Mouse (Mus musculus): ENCODE measurements at regions not wholly inside any gene's neighbourhood (a gene's known extent, or its start where the extent isn't known, plus 50 kb on each side); places are given as distances from the start of the nearest gene placed in this dataset.

DNA sequence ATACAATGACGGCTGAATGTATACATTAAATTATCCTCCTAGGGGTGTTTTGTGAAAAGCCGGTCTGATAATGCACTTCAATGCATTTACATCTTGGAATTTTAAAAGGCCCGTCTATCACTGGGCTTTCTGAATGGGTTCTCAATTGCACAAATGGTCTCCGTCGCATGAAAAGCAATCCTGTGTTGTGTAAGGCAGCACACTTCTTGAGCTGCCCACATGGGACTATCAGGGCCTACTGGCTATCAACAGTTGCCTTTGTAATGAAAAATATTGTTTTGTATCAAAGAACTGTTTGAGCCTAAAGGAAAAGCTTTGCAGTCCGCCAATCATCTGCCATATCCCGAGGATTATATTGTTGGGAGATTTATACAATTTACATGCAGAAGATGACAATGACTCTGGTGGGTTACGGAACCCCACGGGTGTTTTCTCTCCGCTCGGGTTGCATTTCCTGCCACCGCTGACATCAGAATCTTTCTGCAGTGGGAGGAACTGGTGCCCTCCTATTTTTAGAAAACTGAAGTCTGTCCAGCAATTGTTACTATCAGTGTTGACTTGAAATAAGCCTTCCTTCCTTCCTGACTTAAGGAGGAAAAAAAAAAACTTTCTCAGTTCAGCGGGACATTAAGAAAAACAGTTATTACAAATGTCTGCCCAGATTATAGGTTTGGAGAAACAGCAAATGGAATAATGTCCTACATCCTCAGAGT lies 118.7 kb downstream of the Tmem26 start:
- peaks cover 12% of the 10 kb centered on the region; the same call in 1 of the 2 replicates for H3K4me1 ChIP-seq (replicated peaks)
- H3K9me3 ChIP-seq, result no peaks in the 10 kb centered on the region; the same call in 1 of the 2 replicates
- no peaks in the 10 kb centered on the region for H3K36me3 ChIP-seq
- no peak for DNase-seq (ENCODE audit: low spot score)
- H3K27ac ChIP-seq, result peak overlapping the region; percentile 29
- no peaks in the 10 kb centered on the region for H3K27me3 ChIP-seq (ENCODE audit: insufficient read depth, poor library complexity, severe bottlenecking)
- H3K4me3 ChIP-seq, result no peak overlapping the region
- WGBS, result 64% methylated on average over 13 of the region's 13 CpGs

DNA sequence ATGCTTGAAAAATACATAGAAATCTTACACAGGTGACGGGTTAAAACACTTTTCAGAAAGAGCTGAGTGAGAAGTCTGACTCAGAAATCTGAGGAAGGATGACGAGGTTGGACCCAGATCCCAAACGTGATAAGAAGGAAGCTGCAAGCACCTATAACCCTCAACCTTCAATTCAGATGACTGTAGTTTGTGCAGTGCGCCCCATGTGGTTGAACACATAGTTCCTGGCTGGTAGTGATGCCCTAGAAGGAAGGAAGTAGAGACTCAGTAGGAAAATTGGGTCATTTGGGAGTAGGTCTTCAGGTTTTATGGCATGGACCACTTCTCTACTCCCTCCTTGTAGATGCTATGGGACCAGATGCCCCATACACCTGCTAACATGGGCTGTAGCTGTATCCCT lies 120.6 kb downstream of the Tmem26 start:
- WGBS, result 83% methylated on average over 4 of the region's 4 CpGs
- no peak for DNase-seq (ENCODE audit: low spot score)

DNA sequence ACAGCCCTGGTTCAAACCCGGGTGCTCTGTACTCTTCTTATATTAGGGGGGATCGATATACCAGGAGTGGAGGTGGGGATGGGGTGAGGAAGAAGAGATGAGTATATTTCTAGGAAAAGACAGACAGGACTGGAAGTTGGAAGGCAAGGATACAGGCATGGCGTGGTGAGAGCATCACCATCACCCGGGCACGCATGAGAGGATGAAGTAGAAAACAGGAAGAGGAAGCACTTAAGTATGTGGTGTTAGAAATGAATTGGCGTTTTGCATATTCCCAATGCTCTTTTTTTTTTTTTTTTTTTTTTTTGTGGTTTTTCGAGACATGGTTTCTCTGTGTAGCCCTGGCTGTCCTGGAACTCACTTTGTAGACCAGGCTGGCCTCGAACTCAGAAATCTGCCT lies 121.2 kb downstream of the Tmem26 start:
- H3K9me3 ChIP-seq, result no peaks in the 10 kb centered on the region
- H3K27me3 ChIP-seq (ENCODE audit: insufficient read depth, poor library complexity, severe bottlenecking), result no peaks in the 10 kb centered on the region
- H3K27ac ChIP-seq, result no peak overlapping the region
- peaks cover 12% of the 10 kb centered on the region; the same call in 1 of the 2 replicates for H3K4me1 ChIP-seq (replicated peaks)
- no peaks in the 10 kb centered on the region for H3K36me3 ChIP-seq
- H3K4me3 ChIP-seq, result no peak overlapping the region
- 94% methylated on average over 8 of the region's 8 CpGs for WGBS
- no peak for DNase-seq (ENCODE audit: low spot score)

More for the DNA sequence above, 120.6 kb downstream of the Tmem26 start:
- H3K27me3 ChIP-seq (ENCODE audit: insufficient read depth, poor library complexity, severe bottlenecking), result no peaks in the 10 kb centered on the region
- H3K9me3 ChIP-seq, result no peaks in the 10 kb centered on the region
- peaks cover 12% of the 10 kb centered on the region; the same call in 1 of the 2 replicates for H3K4me1 ChIP-seq (replicated peaks)
- no peak overlapping the region for H3K27ac ChIP-seq
- H3K4me3 ChIP-seq, result no peak overlapping the region
- no peaks in the 10 kb centered on the region for H3K36me3 ChIP-seq

DNA sequence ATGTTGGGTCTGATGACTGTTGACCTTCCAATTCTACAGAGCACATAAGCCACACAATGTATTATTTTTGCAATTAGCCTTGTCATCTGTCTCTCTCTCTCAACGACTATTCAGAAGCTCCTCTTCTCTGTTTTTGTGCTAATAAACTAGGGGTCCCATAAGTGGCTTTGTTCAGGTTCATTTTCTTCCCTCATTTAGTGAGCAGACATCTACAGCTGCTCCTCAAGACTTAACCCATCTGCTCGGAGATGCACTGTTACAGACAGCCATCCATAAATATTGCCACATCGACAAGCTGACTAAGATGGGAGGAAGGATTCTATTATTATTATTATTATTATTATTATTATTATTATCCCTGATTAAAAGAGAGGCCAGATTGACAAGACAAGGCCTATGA lies 127.7 kb downstream of the Tmem26 start:
- H3K36me3 ChIP-seq, result no peaks in the 10 kb centered on the region
- WGBS, result 82% methylated on average over 3 of the region's 3 CpGs
- no peaks in the 10 kb centered on the region for H3K9me3 ChIP-seq

DNA sequence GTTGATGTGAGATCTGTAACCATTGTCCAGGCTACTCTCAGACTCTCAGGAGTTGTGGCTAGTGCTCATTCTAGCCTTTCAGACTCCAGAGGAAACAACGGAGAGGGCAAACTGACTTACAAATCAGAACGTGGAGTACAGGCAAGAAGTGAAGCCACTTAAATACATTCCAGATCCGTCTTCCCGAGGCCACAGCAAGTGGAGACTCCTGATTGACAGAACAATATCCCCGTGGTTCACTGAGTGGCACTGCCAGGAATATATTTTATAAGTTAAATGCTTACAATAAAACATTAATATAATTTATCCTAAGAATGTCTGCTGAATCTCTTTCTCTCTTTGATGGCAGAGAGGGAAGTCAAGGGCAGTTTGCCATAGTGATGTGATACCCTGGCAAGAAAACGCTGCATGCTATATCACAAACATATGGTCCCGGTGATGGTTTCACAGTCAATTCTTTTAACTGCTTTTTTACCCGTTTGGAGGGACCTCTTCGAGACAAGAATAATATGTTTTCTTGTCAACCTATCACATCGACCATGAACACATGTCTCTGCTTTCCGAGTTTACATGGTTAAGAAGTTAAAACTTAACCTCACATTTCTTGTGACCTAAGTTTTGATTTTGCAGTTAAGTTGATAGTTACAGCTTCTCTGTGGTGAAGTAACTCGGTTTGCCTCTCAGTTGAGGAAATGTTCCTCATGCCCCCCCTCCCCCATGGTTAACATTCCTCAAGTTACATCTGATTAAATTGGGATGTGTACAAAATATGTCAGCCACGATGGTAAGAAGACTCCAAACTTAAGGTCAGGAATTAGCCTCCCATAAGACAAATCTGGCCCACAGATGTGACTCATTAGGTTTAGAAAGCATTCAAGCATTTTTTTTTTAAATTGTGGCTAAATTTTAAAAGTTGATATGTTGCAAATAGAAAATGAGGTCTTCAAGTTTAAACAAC lies 132.8 kb downstream of the Tmem26 start:
- Histone ChIP-seq H3K4me1 (replicated peaks) (peaks cover 7% of the 10 kb centered on the region), H3K27me3 (ENCODE audit: insufficient read depth, poor library complexity, severe bottlenecking) (no peaks in the 10 kb centered on the region), H3K9me3 (no peaks in the 10 kb centered on the region), H3K36me3 (no peaks in the 10 kb centered on the region), H3K27ac (peak overlapping the region; percentile 66; the same call in 1 of the 2 replicates), H3K4me3 (no peak overlapping the region)
- no peak for DNase-seq (ENCODE audit: low spot score)
- WGBS, result 63% methylated on average over 13 of the region's 13 CpGs

More for the DNA sequence above, 127.7 kb downstream of the Tmem26 start:
- Histone ChIP-seq H3K27ac (no peak overlapping the region), H3K4me3 (no peak overlapping the region), H3K4me1 (replicated peaks) (peaks cover 7% of the 10 kb centered on the region), H3K27me3 (ENCODE audit: insufficient read depth, poor library complexity, severe bottlenecking) (no peaks in the 10 kb centered on the region)
- no peak for DNase-seq (ENCODE audit: low spot score)

DNA sequence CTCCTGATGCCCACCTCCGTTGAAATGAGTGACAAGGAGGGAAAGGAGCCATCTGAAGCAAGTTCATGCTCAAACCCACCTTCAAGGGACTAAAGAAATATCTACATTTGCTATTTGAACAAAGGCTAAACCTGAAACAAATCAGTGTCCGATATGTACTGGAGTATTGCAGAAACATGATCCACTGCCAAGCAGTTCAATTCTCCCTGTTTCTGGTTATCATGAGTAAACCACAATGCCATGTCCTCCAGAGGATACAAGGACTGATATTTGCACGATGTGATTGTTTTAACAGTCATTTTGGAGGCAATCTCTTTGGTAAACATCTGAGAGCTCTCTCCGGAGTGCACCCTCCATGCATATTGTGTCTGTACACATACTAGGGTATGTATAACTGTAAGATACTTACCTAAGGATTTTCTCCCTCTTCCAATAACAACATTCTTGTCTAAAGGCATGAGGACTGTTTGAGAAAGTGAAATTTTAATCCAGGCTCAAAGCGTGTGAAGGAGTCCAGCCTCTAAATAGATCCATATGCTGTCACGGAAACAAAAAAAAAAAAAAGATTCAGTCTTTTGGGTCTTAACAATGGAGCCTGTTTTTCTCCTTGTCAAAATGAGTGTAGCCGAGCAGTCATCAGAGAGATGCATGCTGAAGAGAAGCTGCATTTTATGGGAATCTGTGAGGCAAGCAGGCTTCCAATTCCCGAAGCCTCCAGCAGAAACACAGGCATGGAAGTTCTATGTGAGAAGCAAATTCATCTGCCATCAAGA lies 141.3 kb downstream of the Tmem26 start:
- peak overlapping the region; percentile 67; the same call in 1 of the 2 replicates for H3K27ac ChIP-seq
- H3K36me3 ChIP-seq, result no peaks in the 10 kb centered on the region
- no peaks in the 10 kb centered on the region for H3K9me3 ChIP-seq
- H3K4me1 ChIP-seq (replicated peaks), result peaks cover 17% of the 10 kb centered on the region
- H3K4me3 ChIP-seq, result no peak overlapping the region
- no peak for DNase-seq (ENCODE audit: low spot score)
- H3K27me3 ChIP-seq (ENCODE audit: insufficient read depth, poor library complexity, severe bottlenecking), result no peaks in the 10 kb centered on the region
- 49% methylated on average over 8 of the region's 8 CpGs for WGBS

DNA sequence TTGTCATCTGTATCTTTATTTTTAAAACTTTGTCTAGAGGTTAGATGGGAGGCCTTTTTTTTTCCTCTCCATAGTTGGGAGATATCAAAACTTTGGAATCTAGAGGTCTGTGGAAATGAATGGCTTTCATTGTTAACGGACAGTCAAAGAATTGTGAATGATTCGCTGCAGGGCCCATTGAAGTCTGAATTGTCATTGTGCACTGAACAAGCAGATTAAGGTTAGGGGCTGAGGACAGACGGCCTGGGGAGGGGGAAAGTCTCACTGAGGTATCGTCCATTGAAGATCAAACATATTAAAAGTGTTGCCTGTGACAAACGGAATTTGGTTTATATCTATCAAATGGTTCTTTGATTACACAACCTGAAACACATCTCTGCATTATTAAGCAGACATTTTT lies 142.3 kb downstream of the Tmem26 start:
- Histone ChIP-seq H3K4me3 (no peak overlapping the region), H3K36me3 (no peaks in the 10 kb centered on the region), H3K4me1 (replicated peaks) (peaks cover 17% of the 10 kb centered on the region), H3K9me3 (no peaks in the 10 kb centered on the region), H3K27ac (no peak overlapping the region), H3K27me3 (ENCODE audit: insufficient read depth, poor library complexity, severe bottlenecking) (no peaks in the 10 kb centered on the region)
- no peak for DNase-seq (ENCODE audit: low spot score)
- 26% methylated on average over 5 of the region's 5 CpGs for WGBS

DNA sequence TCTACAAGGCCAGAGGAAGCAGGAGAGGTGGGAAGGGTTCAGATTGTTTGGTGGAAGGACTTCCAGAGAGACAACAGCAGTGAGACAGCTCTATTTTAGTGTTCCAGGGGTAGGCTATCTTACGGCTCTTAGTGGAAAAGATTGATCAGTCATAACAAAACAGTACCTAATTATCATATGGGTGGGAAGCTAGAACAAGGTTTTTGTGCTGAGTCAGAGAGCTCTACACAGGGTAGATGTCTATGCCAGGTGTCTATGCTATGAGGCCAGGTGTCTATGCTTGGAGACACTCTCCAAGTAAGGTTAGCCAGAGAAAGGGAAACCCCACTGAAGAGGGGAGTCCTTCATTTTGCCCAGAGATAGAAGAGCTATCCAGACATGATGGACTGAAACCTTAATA lies 143.9 kb downstream of the Tmem26 start:
- WGBS, result 86% methylated on average over 1 of the region's 1 CpGs
- H3K9me3 ChIP-seq, result no peaks in the 10 kb centered on the region

DNA sequence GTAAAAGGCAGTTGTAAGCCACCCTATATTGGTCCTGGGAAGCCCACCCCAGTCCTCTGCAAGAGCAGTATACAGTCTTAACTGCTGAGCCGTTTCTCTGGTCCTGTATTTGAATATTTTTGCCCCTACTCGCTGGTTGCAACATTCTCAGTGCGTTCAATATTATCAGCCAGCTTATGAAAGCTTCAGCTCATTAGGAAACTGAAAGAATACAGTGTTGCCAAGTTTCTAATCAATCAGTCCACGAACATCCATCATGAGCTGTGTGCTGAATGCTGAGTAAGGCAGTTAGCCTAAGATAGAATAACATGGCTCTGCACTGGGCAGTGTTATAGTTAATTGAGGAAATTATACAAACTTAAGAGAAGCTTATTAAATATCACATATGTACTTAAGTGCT lies 148.7 kb downstream of the Tmem26 start:
- Histone ChIP-seq H3K27ac (no peak overlapping the region), H3K4me3 (no peak overlapping the region), H3K9me3 (no peaks in the 10 kb centered on the region), H3K36me3 (no peaks in the 10 kb centered on the region), H3K27me3 (ENCODE audit: insufficient read depth, poor library complexity, severe bottlenecking) (no peaks in the 10 kb centered on the region), H3K4me1 (replicated peaks) (0 out of 2 replicates have a peak, but pooled peaks cover 1% of the 10 kb centered on the region)
- DNase-seq (ENCODE audit: low spot score), result no peak
- WGBS, result 90% methylated on average over 4 of the region's 4 CpGs

More for the DNA sequence above, 143.9 kb downstream of the Tmem26 start:
- Histone ChIP-seq H3K27ac (no peak overlapping the region), H3K4me3 (no peak overlapping the region), H3K36me3 (no peaks in the 10 kb centered on the region), H3K27me3 (ENCODE audit: insufficient read depth, poor library complexity, severe bottlenecking) (no peaks in the 10 kb centered on the region), H3K4me1 (replicated peaks) (peaks cover 17% of the 10 kb centered on the region)
- DNase-seq (ENCODE audit: low spot score), result no peak

DNA sequence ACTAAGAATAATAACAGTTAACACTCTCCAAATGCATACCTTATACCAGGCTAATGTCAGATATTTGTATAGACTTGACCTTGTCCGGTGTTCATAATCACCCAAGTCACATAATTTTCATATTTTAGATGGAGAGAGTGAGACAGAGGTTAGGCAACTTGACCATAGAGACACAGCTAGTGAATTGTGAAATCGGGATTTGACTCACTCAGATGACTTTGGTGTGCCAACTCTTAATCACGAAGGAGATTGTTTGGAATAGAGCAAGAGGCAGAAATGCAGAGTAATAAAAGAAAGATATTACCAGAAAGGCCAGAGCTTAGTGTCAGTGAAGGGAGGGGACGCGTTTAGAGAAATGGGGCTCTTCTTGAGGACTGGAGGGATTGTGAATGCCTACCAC lies 152.2 kb downstream of the Tmem26 start:
- H3K4me3 ChIP-seq, result no peak overlapping the region
- H3K9me3 ChIP-seq, result no peaks in the 10 kb centered on the region
- H3K27ac ChIP-seq, result no peak overlapping the region
- H3K27me3 ChIP-seq (ENCODE audit: insufficient read depth, poor library complexity, severe bottlenecking), result no peaks in the 10 kb centered on the region
- H3K36me3 ChIP-seq, result no peaks in the 10 kb centered on the region
- WGBS, result 92% methylated on average over 5 of the region's 5 CpGs
- no peak for DNase-seq (ENCODE audit: low spot score)
- H3K4me1 ChIP-seq (replicated peaks), result 0 out of 2 replicates have a peak, but pooled peaks cover 2% of the 10 kb centered on the region

DNA sequence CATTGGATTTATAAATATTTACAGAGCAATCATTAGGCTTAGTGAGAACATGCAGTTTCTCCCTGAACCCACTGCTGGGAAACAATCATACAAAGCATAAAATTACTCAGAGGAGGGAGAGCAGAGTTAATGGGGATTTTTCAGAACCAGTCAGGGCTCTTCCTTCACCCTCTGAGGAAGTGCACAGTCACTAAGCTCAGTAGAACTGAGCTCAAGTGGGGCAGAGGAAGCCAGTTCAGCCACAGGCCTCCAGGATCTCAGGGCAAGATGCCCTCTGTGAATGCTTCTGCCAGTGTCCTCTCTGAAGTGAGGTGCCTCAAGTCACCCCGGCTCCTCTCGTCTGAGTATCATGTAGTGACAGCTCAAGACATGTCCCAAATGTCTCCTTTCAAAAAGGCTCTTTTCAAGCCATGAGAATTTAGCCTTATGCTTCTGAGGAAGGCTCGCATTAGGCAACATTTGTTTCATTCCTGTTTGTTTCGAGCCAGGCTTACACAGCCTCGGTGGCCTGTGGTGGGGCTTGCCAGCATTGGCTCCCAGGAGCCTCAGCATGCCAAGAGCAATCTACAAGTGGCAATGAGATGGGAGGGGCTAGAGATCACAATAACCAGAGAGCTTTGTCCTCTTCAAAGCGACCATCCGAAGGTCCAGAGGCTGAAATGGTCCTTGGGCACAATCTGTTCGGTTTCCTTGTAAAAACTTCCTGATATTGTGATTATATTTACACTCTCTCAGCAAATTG lies 169.8 kb downstream of the Tmem26 start:
- Histone ChIP-seq H3K9me3 (no peaks in the 10 kb centered on the region), H3K27me3 (ENCODE audit: insufficient read depth, poor library complexity, severe bottlenecking) (no peaks in the 10 kb centered on the region), H3K27ac (no peak overlapping the region), H3K36me3 (no peaks in the 10 kb centered on the region), H3K4me1 (replicated peaks) (no peaks in the 10 kb centered on the region), H3K4me3 (no peak overlapping the region)
- DNase-seq (ENCODE audit: low spot score), result no peak
- WGBS, result 82% methylated on average over 8 of the region's 8 CpGs

DNA sequence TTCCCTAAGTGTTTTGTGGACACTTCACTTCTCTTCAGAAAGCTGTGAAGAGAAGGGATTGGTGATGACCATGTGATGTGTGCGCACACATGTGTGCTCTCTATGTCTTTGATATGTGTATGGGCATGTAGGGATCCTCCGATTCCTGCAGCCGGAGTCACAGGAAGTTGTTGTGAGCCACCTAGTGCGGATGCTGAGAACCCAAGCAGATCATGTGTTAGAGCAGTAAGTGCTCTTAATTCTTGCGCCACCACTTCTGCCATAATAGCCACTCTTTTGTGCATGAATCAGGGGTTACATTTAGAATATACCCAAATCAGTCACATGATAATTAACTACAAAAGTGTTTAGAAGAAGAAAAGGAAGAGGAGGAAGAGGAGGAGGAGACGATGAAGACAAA lies 170.7 kb downstream of the Tmem26 start:
- Histone ChIP-seq H3K27ac (no peak overlapping the region), H3K27me3 (ENCODE audit: insufficient read depth, poor library complexity, severe bottlenecking) (no peaks in the 10 kb centered on the region)
- 92% methylated on average over 6 of the region's 6 CpGs for WGBS

More for the DNA sequence above, 170.7 kb downstream of the Tmem26 start:
- no peaks in the 10 kb centered on the region for H3K36me3 ChIP-seq
- no peak overlapping the region for H3K4me3 ChIP-seq
- no peaks in the 10 kb centered on the region for H3K4me1 ChIP-seq (replicated peaks)
- DNase-seq (ENCODE audit: low spot score), result no peak
- H3K9me3 ChIP-seq, result no peaks in the 10 kb centered on the region
